Mouse (Mus musculus) hindbrain, embryonic 11.5 days (tissue): ENCODE results near the gene Rnf157. TPM values are rescaled to one million over a fixed set of nuclear protein-coding genes. Genes with fewer than 3 reads are reported as not detected.
A peak's percentile ranks its signal among the peaks of the same experiment; 100 is the strongest.

Experiments
- ATAC-seq: fragments of 200-750 bp; cut with Nextera tagmentation; 2 replicates; pipeline ENCODE4 v1.8.0; 2017; ENCODE audit warnings: mild to moderate bottlenecking, moderate TSS enrichment, moderate library complexity; ENCODE audit not compliant: low FRiP score
- DNase-seq: peaks from one replicate; pipeline ENCODE4 v3.0.0-alpha.2; 2015; ENCODE audit warnings: low spot score
- H3K27ac ChIP-seq: fragments of 300-500 bp; sonication (generic); 2 replicates; pipeline ENCODE4 v1.5.1; 2014; ENCODE audit warnings: mild to moderate bottlenecking, low read depth, low read length
- H3K27me3 ChIP-seq: fragments of 300-500 bp; sonication (generic); 2 replicates; pipeline ENCODE4 v1.6.1; 2014; ENCODE audit warnings: mild to moderate bottlenecking, low read length, moderate library complexity, mixed read lengths; ENCODE audit not compliant: control insufficient read depth, insufficient read depth
- H3K36me3 ChIP-seq: fragments of 300-500 bp; sonication (generic); 2 replicates; pipeline ENCODE4 v1.6.1; 2014; ENCODE audit warnings: mild to moderate bottlenecking, low read length, moderate library complexity, mixed read lengths; ENCODE audit not compliant: control insufficient read depth, insufficient read depth
- H3K4me1 ChIP-seq: fragments of 300-500 bp; sonication (generic); replicated peaks from 2 replicates; pipeline ENCODE4 v1.6.1; 2014; ENCODE audit warnings: low read length, mixed read lengths; ENCODE audit not compliant: control insufficient read depth, insufficient read depth
- H3K4me2 ChIP-seq: fragments of 300-500 bp; sonication (generic); replicated peaks from 2 replicates; pipeline ENCODE4 v1.6.1; 2014; ENCODE audit warnings: mild to moderate bottlenecking, low read depth, low read length
- H3K4me3 ChIP-seq: fragments of 300-500 bp; sonication (generic); 2 replicates; pipeline ENCODE4 v1.5.1; 2014; ENCODE audit warnings: low read depth, low read length
- H3K9ac ChIP-seq: fragments of 300-500 bp; sonication (generic); 2 replicates; pipeline ENCODE4 v1.6.1; 2014; ENCODE audit warnings: low read depth, low read length
- H3K9me3 ChIP-seq: fragments of 300-500 bp; sonication (generic); 2 replicates; pipeline ENCODE4 v1.6.1; 2016; ENCODE audit warnings: low read length; ENCODE audit not compliant: control insufficient read depth
- WGBS: fragments of 180-500 bp; shearing (Covaris S2); extraction: QIAGEN DNeasy Blood & Tissue Kit; methylation state at CpG from one replicate; pipeline ENCODE4 v1.1.7; 2014; 5-methylcytosine and 5-hydroxymethylcytosine counted together
- polyA plus RNA-seq: library from polyadenylated mRNA; unstranded; fragments of >200 nt; fragmentation: Nextera tagmentation; extraction: Ambion mirVana; gene quantifications from 2 replicates; pipeline ENCODE4 v1.2.1, GENCODE M21; 2014

Gene Rnf157
- polyA plus RNA-seq, 1 experiment from 2014 or later = 16.0 TPM

- ATAC-seq (no peak), DNase-seq (no peak)
- no peak overlapping the region for H3K4me2 ChIP-seq
- no peak overlapping the region for H3K4me3 ChIP-seq
- H3K27ac ChIP-seq = no peak overlapping the region
- H3K9me3 ChIP-seq = no peaks in the 10 kb centered on the region
- no peaks in the 10 kb centered on the region for H3K36me3 ChIP-seq
- H3K4me1 ChIP-seq = no peaks in the 10 kb centered on the region; the same call in 1 of the 2 replicates
- H3K27me3 ChIP-seq = no peaks in the 10 kb centered on the region
- 67% methylated on average over 5 of the region's 5 CpGs for WGBS
- H3K9ac ChIP-seq = no peak overlapping the region
Measured at GRCm38 (mm10) chr11:116347955-116348354, 64.9 kb downstream of the Rnf157 start.

DNA sequence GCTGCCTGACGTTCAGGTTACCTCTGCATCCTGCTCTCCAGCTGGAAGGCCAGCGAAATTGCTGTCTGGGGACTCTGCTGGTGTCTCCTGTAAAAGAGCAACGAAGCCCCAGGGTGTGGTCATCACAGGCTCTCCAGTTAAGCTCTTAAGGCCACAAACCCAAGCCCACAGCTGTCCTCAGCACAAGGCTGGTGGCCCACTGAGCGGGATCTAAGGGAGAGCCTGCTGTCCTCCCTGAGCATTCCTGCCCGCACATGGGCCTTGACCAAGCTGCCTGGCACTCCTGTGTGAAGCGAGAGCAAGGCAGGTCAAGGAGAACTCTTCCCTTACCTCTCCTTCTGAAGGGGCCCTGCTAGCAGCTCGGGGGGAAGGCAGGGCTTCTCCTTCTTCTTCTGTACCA, 65.8 kb downstream of the Rnf157 start:
- Histone ChIP-seq H3K4me3 (no peak overlapping the region), H3K4me1 (no peaks in the 10 kb centered on the region; the same call in 1 of the 2 replicates), H3K4me2 (no peak overlapping the region), H3K9ac (no peak overlapping the region), H3K36me3 (no peaks in the 10 kb centered on the region), H3K9me3 (no peaks in the 10 kb centered on the region), H3K27ac (no peak overlapping the region), H3K27me3 (no peaks in the 10 kb centered on the region)
- 73% methylated on average over 7 of the region's 7 CpGs for WGBS
- DNase-seq (no peak), ATAC-seq (no peak)

DNA sequence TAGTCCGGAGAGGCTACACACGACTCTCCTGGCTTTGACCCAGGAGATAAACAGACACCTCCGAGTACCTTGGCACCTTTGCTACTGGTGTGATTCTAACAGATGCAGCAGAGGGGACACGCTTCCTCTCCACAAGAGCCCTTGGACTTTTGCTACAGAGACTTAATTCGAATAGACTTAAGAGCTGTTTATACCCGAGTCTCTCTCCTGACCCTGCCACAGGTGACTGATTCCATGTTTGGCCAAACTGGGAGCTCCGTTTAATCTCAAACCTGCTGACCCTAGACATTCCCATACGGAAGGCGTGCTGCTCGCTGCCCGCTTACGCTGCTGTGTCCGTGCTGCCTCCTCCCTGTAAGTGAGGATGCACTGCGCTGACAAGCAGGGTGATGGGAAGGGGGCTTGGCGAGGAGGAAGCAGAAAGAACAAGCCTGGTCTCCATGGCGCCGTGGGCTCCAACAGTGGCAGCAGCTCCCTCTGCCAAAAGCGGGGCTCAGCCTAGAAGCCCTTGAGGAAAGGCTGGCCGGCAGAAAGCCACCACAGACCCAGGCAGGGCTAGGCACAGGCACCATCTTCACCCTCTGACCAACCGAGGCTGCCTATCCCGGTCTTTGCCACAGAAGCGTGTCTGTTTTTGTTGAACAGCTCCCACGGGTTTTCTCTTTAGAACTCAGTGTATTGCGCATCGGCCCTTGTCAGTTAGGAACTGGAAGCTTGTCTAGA, 70.6 kb downstream of the Rnf157 start:
- H3K9ac ChIP-seq = no peak overlapping the region
- 0 out of 2 replicates have a peak, but pooled peaks cover 2% of the 10 kb centered on the region for H3K36me3 ChIP-seq
- no peaks in the 10 kb centered on the region for H3K27me3 ChIP-seq
- H3K4me2 ChIP-seq = no peak overlapping the region
- no peak overlapping the region for H3K4me3 ChIP-seq
- H3K9me3 ChIP-seq = no peaks in the 10 kb centered on the region
- H3K4me1 ChIP-seq = no peaks in the 10 kb centered on the region; the same call in 1 of the 2 replicates
- ATAC-seq (no peak), DNase-seq (no peak)
- 0 out of 2 replicates have a peak overlapping the region, but pooled peaks have one; percentile 24 for H3K27ac ChIP-seq
- 74% methylated on average over 25 of the region's 25 CpGs for WGBS

- no peak for DNase-seq
- Histone ChIP-seq H3K4me1 (peaks cover 22% of the 10 kb centered on the region), H3K4me2 (no peak overlapping the region), H3K27me3 (peaks cover 14% of the 10 kb centered on the region), H3K9me3 (no peaks in the 10 kb centered on the region), H3K4me3 (no peak overlapping the region), H3K36me3 (0 out of 2 replicates have a peak, but pooled peaks cover 2% of the 10 kb centered on the region), H3K27ac (no peak overlapping the region), H3K9ac (no peak overlapping the region)
- 76% methylated on average over 6 of the region's 6 CpGs for WGBS
- ATAC-seq = no peak
Measured at GRCm38 (mm10) chr11:116337531-116337930, 75.3 kb downstream of the Rnf157 start.

- Histone ChIP-seq H3K36me3 (0 out of 2 replicates have a peak, but pooled peaks cover 2% of the 10 kb centered on the region), H3K27ac (no peak overlapping the region), H3K4me3 (no peak overlapping the region), H3K4me1 (peaks cover 27% of the 10 kb centered on the region), H3K9ac (0 out of 2 replicates have a peak overlapping the region, but pooled peaks have one; percentile 15), H3K27me3 (peaks cover 14% of the 10 kb centered on the region), H3K9me3 (no peaks in the 10 kb centered on the region), H3K4me2 (no peak overlapping the region)
- DNase-seq = no peak
- ATAC-seq = no peak
- 57% methylated on average over 11 of the region's 12 CpGs for WGBS
Measured at GRCm38 (mm10) chr11:116337000-116337399, 75.8 kb downstream of the Rnf157 start.

- Histone ChIP-seq H3K4me2 (peak overlapping the region; percentile 90), H3K9ac (peak overlapping the region; percentile 59; the same call in 1 of the 2 replicates), H3K4me3 (peak overlapping the region; percentile 40; the same call in 1 of the 2 replicates)
Measured at GRCm38 (mm10) chr11:116336393-116336792, 76.4 kb downstream of the Rnf157 start.

GRCm38 (mm10) chr11:116335244-116336036, 77.4 kb downstream of the Rnf157 start, which contains the start of gene Foxj1:
TSS of gene Foxj1 (minus strand) at chr11:116335399.
- Histone ChIP-seq H3K9me3 (no peaks in the 10 kb centered on the region), H3K4me1 (peaks cover 34% of the 10 kb centered on the region), H3K27ac (peak within 1 kb of the TSS; percentile 34; the same call in 1 of the 2 replicates), H3K36me3 (0 out of 2 replicates have a peak, but pooled peaks cover 2% of the 10 kb centered on the region), H3K4me2 (peak within 1 kb of the TSS; percentile 90), H3K9ac (peak within 1 kb of the TSS; percentile 59), H3K27me3 (peaks cover 16% of the 10 kb centered on the region), H3K4me3 (peak within 1 kb of the TSS; percentile 40)
- under 1% methylated on average over 60 of the region's 61 CpGs for WGBS
- DNase-seq = peak; percentile 99
- ATAC-seq = peak; percentile 83

More at GRCm38 (mm10) chr11:116336393-116336792, 76.4 kb downstream of the Rnf157 start:
- H3K4me1 ChIP-seq = peaks cover 31% of the 10 kb centered on the region
- ATAC-seq (no peak), DNase-seq (no peak)
- peaks cover 14% of the 10 kb centered on the region for H3K27me3 ChIP-seq
- 0 out of 2 replicates have a peak, but pooled peaks cover 2% of the 10 kb centered on the region for H3K36me3 ChIP-seq
- H3K9me3 ChIP-seq = no peaks in the 10 kb centered on the region
- 87% methylated on average over 4 of the region's 4 CpGs for WGBS
- no peak overlapping the region for H3K27ac ChIP-seq

GRCm38 (mm10) chr11:116334417-116334782, 78.4 kb downstream of the Rnf157 start:
- H3K9ac ChIP-seq = no peak overlapping the region; the same call in 1 of the 2 replicates
- peaks cover 16% of the 10 kb centered on the region for H3K27me3 ChIP-seq
- no peaks in the 10 kb centered on the region for H3K9me3 ChIP-seq
- ATAC-seq = no peak
- WGBS = 8% methylated on average over 24 of the region's 26 CpGs
- 0 out of 2 replicates have a peak, but pooled peaks cover 2% of the 10 kb centered on the region for H3K36me3 ChIP-seq
- peaks cover 41% of the 10 kb centered on the region for H3K4me1 ChIP-seq
- peak overlapping the region; percentile 90 for H3K4me2 ChIP-seq
- DNase-seq = peak; percentile 43
- H3K4me3 ChIP-seq = peak overlapping the region; percentile 40
- H3K27ac ChIP-seq = no peak overlapping the region
